Mouse (Mus musculus): ENCODE measurements at regions not wholly inside any gene's neighbourhood (a gene's known extent, or its start where the extent isn't known, plus 50 kb on each side); places are given as distances from the start of the nearest gene placed in this dataset.
A peak's percentile ranks its signal among the peaks of the same experiment; 100 is the strongest.

DNA sequence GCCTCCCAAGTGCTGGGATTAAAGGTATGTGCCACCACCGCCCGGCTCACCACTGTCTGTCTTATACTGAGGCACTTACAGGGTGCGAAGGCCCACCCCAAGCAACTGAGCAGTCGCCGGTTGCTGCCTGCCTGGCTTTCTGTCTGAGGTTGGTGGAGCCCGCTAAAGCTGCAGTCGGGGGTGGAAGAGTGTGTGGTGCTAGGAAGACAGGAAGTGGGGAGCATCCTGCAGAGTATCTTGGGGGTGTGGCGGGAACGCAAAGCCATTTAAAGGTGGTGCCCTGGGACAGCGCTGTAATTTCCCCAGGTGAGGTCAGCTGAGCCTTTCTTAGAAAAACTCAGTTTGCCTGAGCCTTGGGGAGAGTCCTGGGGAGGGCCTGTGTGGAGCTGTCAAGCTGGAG lies 89.3 kb downstream of the Gadd45g start:
- DNase-seq, result no peak

DNA sequence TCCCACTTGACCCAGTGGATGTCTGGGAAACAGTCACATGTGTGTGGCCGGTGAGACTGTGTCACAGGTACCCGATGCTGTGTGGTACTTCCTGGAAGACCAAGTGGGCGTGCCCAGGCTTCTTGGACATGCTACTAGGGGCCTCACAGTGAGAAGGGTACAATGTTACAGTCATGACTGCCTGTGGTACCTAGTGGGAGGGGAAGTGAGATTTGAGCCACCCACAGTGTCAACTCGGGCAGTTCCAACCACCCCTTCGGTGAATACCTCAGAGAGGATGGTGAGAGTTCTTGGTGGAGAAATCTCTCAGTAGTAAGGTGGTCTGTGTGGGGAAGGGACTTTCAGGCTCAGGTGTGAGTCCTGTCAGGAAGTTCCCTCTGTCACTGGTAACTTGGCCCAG lies 90.0 kb downstream of the Gadd45g start:
- DNase-seq, result no peak

DNA sequence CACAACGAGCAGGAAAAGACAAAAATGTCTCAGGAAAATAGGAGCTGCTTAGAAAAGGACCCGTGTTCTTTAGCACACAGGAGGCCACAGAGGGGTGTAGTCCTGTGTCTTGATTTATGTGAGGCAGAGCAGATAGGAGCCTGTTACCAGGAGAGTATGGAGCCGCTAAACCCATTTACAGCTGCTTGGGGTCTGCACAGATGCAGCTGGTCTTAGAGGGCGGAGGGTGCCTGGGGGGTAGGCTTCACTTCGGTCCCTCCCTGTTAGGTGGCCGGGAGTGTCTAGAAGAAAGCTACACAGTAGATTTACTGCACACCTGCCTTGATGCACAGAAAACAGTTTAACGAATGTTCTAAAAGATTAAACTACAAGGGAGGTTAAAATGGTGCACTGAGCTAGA lies 91.4 kb downstream of the Gadd45g start:
- no peak for DNase-seq

DNA sequence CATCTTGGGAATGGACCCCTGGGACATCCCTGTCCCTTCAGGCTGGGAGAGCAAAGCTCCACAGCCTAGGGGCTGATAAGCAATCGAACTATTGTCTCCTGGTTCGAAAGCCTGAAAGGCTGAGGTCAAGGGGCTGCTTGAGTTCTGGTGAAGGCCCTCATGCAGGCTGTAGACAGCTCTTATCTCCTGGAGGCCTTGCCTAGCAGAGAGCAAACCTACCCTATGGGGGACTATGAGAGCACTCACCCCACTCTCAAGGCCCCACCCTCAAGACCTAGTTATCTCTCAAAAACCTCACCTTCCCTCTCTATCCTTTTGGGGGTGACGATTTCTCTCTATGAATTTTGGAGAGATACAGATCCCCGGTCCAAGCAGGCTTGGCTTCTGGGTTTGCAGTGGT lies 92.8 kb downstream of the Gadd45g start:
- DNase-seq, result no peak

DNA sequence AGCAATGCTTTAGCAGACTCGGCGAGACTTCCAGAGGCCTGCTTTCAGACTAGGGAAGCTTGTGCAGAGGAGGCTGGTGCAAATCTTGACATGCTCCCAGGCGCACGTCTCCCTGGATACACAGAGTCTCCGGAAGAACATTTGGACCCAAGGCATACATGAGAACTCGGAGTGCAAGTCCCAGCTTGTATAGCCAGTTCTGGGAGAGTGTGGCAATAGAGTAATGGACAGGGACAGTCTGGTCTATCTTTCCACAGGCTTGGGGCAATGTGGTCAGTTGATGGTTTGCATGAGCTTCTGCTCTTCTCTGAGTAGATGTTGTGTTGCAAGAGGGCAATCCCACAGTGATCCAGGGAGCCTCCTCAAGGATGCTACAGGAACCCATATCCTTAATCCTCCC lies 93.2 kb downstream of the Gadd45g start:
- DNase-seq, result no peak

DNA sequence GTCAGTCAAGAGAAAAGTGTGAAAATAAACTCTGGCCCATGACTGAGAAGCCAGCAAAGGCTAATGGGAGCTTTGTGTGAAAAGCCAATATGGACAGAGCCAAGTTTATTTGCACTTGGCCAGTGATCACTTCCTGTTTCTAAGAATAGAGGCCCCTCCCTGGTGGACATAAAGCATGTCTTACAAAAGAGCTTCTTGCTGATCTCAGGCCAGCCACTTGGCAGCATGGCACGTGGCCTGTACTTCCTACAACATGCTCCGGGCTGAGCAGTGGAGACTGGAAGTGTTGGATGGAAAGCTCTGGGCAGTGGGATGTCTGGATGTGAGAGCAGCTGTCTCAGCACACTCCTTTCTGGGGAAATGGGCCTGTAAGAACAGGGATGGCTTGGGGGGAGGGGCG lies 99.7 kb downstream of the Gadd45g start:
- peak; percentile 65 for DNase-seq

DNA sequence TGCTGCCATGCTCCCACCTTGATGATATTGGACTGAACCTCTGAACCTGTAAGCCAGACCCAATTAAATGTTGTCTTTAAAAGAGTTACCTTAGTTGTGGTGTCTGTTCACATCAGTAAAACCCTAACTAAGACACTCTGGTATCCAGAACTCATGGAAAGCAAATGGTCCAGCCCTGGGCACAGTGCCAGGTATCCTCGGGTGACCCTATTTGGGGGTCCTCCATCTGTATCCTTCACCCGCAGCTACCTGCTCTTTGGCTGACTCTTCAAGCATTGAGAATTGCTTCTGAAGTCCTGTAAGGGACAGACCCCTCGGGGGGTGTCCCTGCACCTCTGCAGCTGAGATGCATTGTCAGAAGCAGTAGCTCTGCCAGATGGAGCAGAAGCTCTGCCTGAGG lies 102.4 kb downstream of the Gadd45g start:
- no peak for DNase-seq

DNA sequence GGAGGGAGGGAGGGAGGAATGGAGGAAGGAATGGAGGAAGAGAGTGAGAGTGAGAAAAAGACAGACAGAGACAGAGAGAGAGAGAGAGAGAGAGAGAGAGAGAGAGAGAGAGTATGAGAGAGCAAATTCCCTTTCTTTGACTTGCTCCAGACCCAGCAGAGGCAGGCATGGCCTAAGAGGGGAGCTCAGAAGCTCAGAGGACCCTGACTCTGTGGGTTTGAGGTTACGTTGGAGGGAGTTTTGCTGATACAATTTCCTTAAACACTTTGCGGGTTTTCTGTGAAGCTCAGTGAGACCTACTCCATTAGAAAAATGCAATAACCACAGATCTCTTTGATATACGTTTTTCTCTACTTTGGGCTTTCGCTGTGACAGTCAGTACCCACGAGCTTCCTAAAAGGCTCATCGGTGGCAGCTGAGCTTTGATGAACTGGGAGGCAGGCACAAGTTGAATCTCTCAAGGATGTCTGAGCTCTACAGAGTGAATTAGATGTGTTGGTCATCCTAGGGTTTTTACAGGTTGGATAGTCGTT lies 105.1 kb downstream of the Gadd45g start:
- no peak for DNase-seq

DNA sequence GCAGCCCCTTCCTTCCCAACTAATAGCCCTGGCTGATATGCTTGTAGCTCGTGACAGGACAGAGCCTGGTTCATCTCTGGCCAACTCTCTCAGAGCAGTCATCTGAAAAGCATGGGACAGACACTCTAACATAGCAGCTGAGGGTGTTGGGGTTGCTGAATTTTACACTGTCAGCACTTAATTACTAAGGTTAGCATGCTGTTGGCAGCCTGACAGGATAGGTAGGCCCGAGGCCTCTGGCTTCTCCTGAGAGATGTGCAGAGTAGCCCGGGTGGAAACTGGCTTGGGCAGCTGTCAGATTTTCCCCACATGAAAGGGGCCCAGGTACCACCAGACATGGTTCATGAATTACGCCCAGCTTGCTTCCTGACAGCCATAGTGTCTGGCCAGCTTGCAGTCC lies 106.6 kb downstream of the Gadd45g start:
- DNase-seq, result peak; percentile 47

DNA sequence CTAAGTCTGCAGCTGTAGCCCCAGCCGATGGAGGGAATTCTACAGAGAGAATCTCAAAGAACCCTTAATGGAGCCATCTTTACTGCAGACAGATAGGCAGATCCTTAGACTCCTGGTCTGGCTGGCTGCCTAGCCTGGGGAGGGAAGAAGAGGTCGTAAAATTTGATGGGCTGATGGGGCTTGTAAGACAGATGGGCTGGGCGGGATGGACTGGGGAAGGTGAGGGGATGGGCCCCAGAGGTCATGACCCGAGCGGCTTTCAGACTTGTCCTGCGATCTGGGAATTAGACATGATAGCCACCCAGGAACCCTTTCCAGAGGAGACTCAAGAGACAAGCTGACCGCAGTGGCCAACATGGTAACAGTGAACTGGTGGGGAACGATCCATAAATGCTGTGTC lies 107.1 kb downstream of the Gadd45g start:
- no peak for DNase-seq

DNA sequence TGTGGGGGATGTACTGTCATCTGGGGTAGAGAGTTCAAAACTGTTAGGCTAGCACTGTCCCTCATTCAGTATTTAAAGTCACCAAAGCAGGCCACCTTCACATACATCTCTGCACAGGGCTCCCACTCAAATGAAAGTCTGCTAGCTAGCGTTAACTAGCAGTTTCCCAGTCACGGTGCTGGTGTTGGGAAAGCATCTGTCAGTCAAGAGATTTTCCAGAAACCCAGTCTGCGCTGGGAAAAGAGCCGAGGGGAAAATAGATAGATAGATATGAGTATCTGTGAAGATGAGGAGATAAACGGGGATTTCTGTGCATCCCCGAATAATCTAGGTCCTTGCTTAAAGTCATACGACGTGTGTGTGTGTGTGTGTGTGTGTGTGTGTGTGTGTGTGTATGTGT lies 110.6 kb downstream of the Gadd45g start:
- no peak for DNase-seq

DNA sequence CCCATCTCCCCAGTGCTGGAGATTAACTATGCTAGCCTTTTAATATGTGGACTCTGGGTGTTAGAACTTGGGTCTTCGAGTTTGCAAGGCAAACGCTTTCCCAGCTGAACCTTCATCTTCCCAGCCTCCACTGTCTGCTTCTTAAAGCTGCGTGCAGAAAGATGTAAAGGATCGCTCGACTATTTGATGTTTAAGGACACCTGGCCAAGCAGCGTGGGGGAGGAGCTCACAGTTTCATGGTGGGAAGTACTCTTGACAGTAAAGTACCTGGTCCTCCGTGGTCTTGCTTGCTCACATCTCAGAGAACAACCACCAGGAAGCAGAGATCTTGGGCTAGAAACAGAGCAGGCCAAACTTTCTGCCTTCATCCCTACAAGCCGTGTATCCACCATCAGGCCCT lies 113.1 kb downstream of the Gadd45g start:
- DNase-seq, result no peak

DNA sequence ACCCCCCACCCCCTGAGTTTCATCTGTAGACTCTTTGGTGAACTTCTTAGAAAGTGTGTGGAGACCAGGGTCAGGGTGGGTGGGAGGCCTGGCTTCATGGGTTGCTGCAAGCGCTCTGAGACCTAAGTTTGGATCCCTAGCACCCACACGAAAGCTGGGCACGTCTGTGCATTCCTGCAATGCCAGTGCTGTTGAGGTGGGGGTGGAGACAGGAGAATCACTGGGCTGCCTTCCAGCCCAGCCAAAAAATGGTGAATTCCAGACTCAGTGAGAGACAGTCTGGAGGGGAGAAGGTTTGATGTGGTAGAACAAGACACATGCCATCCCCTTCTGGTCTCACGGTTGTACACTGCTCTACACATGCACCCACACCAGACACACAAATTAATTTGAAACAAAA lies 113.8 kb downstream of the Gadd45g start:
- DNase-seq, result no peak

DNA sequence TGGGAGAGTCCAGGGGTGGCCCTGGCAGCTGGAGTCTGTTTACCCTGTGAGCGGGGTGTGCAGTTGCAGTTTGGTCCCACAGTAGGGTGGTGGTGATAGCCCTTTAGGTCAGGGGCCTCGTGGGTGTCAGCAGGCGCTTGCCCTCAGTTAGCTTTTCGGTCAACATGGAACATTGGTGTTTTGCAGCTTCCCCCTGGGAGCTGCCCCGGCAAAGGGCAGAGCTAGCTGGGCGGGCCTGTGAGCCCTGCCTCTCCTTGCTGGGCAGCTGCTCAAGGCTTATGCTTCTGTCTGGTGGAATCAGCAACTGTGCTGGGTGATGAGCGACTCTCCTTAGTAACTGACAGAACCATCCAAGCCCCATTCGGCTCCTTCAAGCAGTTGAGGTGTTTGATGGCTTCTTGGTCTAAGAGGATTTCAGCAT lies 115.7 kb downstream of the Gadd45g start:
- no peak for DNase-seq

DNA sequence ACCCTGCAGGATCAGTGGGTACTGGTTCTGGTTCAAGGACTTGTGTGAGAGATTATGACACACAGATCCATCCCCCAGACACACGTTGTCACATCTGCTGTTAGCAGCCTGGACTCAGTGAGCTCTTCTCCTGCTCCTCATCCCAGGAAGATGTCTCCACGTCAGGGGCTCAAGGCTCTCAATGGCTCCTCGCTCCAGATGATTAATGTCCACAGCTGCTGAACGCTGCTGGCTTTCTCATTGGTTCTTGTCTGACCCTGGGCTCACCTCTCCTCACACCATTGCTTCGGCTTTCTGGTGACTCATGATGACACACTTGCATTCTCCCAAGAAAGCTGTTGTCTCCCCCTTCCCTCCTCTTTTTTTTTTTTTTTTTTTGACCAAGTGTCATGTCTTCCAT lies 116.2 kb downstream of the Gadd45g start:
- DNase-seq, result no peak

DNA sequence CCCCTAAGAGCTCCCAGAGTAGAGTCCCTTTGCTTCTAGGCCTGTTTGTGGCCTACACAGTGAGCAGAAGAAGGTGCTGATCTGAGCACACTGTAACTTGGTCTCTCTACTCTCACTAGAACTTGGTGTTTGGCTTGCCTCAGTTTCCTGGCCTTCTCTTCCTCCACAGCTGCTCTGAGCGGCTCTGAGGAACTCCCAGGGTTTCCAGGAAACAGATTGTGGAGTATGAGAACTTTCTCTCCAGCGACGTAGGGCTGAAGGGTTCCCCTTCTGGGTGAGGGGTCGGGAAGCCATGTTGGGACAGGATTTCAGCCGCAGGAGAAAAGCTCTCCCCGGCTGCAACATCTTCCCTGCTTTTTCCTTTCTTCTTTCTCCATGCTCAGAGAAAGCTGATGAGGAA lies 117.5 kb downstream of the Gadd45g start:
- no peak for DNase-seq

DNA sequence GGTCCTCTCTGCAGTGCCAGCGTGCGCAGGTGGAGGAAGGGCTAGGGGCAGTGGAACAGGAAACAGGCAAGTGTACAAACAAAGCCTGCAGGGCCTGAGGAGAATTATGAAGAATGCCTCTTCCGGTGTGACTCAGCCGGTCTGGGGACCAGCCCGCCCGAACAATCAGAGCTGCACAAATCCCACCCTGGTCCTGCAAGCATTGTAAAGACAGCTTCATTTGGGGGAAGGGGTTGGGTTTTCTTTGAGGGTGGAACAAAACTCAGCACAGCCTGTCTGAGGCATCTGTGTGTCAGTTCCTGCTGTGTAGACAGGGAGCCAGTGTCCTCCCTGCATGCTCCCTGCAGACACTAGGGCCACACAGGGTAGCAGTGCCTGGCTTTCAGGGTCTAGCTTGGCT lies 117.9 kb downstream of the Gadd45g start:
- DNase-seq, result no peak

DNA sequence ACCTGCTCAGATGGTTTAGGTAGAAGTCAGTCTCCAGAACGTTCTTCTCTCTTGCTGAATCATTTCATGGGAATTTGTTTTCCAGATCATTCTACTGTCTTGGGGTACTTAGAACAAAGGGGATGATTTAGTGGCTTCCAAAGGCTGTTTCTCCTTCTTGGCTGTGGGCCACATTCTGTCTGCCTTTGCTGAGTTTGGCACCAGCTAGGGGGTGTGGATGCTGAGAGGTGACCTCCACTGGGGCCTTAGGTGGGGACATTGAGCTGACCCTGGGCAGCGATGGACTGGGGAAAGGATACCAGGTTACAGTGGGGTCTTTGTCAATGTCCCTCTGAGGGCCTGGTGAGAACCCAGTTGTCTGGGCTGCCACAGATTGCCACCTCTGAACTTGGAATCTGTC lies 118.4 kb downstream of the Gadd45g start:
- no peak for DNase-seq

DNA sequence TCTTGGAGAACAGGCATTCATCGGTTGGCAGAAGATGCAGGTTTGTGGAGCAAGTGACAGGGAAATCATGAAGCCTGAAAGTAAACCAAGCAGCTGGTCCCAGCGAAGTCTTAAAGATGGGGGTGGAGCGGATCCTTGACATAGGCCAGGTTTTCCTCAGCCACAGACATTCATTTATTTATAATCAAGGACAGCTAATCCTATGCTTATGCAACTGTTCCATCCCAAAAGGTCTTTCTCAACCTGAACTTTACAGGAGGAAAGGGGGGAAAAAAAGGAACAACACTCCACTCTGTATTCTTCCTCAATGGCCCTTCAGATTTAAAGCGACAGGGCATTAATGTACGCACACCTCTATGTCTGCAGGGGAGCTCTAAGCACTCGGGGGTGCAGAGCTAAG lies 121.6 kb downstream of the Gadd45g start:
- no peak for DNase-seq

DNA sequence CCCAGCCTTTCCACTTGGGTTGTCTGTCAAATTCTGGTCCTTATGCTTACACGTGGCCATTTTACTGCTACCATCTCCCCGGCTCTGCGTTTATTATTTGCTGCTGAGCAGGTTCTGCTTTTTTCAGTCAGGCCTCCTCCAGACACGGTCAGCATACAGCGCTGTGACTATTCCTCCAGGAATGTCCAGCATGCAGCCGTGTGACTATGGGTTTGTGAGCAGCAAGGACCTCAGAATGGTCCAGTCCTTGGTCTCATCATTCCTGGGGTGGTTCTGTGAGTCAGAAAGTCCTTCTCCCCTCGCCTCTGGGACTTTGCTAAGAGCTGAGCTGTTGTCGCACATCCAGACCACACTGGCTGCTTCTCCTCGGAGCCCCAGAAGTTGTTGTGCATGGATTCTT lies 122.3 kb downstream of the Gadd45g start:
- DNase-seq, result no peak

DNA sequence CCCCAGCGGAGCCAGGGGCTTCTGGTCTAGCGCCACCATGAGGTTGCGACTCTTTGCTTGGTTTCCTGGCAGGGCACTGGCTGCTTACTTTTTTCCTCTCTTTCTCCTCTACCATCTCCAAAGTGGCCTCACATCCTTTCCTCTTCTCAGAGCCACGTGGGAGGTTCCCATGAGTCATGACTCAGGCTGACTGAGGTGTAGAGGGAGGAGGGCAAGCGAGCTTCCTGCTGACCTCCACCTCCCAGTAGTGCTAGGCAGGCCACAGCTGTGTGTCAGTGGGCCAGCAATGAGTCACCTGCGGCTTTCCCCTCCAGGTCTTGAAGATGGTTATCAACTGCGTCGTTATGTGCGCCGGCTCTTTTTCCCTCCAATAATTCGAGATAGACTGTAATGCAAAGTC lies 123.6 kb downstream of the Gadd45g start:
- no peak for DNase-seq

DNA sequence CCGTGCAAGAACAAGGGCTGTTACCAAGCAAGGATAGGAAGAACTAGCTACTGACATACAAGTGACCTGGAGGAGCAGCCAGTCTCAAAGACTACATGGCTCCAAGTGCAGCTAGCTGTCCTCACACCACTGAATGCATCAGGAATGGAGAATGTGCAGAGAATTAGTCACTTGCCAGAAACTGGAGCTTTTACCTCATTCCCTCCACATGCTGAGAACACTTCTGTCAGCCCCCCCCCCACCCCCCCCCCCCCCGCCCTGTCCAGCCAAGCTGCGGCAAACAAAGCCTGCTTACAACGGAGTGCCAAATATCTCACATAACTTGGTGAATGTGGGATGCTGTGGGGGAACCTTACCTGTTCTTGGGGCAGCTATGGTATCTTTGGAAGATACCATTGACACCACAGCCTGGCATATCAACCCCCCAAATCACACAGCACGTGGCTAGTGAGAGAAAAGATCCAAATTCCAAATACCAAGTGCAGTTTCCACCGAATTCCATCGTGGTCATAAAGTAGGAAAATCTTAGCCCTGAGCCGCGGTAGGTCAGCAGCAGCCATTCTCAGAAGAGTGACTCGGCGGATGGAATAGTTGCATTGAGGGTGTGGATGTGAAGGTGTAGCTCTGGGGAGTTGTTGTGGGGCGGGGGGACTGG lies 126.3 kb downstream of the Gadd45g start:
- DNase-seq, result no peak

DNA sequence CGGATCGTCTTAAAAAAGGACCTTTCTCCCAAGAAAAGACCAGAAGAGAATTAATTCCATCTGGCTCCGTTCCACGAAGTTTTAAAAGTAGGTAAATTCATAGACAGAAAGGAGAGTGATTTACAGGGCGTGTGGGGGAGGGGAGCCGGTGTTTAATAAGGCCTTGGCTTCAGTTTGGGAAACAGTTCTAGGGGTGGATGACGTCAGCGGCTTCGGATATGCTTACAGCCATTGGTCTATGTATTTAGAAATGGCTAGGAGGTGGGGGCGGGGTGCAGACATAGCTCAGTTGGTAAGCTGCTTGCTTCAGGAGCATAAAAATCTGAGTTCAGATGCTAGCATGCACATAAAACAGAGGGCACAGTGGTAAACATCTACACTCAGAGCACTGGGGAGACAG lies 127.0 kb downstream of the Gadd45g start:
- no peak for DNase-seq

DNA sequence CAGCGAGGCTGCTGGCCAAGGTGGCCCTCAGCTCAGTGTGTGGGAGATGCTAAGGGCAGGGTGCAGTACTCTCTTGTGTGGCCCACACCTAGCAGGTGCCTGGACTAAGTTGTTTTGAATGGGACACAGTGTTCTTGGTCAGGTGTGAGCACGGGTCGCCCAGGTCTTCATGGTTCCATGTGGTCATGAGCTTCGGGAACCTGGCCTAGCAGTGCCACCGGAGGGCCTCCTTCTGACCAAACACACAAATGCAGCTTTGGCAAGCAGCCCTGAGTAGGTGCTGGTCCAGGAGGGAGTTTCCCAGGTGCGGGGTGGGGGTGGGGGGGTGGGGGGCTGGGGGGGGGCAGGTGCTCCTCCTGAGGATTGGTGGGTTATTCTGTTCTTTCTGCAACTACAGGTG lies 127.6 kb downstream of the Gadd45g start:
- DNase-seq, result peak; percentile 36

DNA sequence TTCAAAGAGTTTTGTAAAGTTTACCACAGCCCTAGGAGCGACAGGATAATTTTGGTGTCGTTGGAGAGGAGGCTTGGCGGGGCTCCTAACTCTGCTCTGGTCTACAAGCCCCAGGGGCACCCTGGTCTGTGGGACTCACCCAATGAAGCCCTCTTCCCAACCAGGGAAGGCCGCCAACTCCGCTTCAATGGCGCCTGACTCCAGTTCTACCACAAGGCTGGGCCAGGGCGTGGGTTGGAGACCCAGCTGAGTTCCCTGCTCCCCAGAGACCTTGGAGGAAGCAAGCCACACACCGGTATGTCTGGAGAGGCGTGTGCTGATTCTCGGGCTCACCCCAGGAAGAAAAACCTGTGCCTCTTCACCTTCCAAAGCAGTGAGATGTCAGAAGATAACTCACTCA lies 128.9 kb downstream of the Gadd45g start:
- peak; percentile 34 for DNase-seq
